Mouse (Mus musculus) left cerebral cortex, adult 18-20 months (tissue): Measurements from ENCODE around the gene Gm20894. TPM values are rescaled to one million over a fixed set of nuclear protein-coding genes. Genes with fewer than 3 reads are reported as not detected.
"Not testable (repeated sequence)": the region's sequence is repeated elsewhere in the genome, so short reads cannot be mapped to it uniquely, and the experiment has no call there.

Experiments used
- DNase-seq, 2 experiments: peaks; one replicate each; pipeline ENCODE4 v3.0.0; 2021 to 2022; ENCODE audit warnings: low spot score in 2 of 2, mixed read lengths in 1 of 2
- long read RNA-seq, 2 experiments: library from polyadenylated mRNA; stranded (forward); transcript quantifications; one replicate each; pipeline ENCODE4 v2.0.0; 2021
- total RNA-seq, 2 experiments: library from RNA; stranded (reverse); gene quantifications; 2 replicates each; pipeline ENCODE4 v1.2.3; 2021

Gm20894 gene
- not detected for total RNA-seq
- long read RNA-seq, experiment 1, result 0 reads
- long read RNA-seq, experiment 2, result 0 reads

- not testable (repeated sequence) for DNase-seq
Measured at GRCm38 (mm10) chrY:28271412-28271811, at the start of gene Gm20894. Gene Gm20894, minus strand, starts transcription at chrY:28271512.
